21 mouse cellular contexts compared by ENCODE assay signal in genomic region chr7:31113800-31114199, GRCm38 (mm10). TPM values are rescaled to one million over a fixed set of nuclear protein-coding genes. Genes with fewer than 3 reads are reported as not detected.
DNase-seq lines count a peak whose midpoint lies in the region; ATAC-seq and TF ChIP-seq lines count a peak whose summit lies in the region.
"Had no signal": no experiment of that assay in that cellular context is flagged by ENCODE, and none has a peak within 500 bp of the region (broad histone marks: within the 10 kb centered on the region; RNA-seq: fewer than 3 reads in every experiment).

No protein-coding gene starts in this region.

- WGBS in stomach, embryonic 15.5 days = 82% methylated on average over 6 of the region's 6 CpGs
- 83% methylated on average over 6 of the region's 6 CpGs for WGBS in stomach, postnatal 0 days
- 66% methylated on average over 6 of the region's 6 CpGs for WGBS in kidney, embryonic 15.5 days
- 66% methylated on average over 6 of the region's 6 CpGs for WGBS in liver, embryonic 12.5 days (ENCODE audit: insufficient replicate concordance)
- WGBS in hindbrain, embryonic 12.5 days = 86% methylated on average over 6 of the region's 6 CpGs
- WGBS in hindbrain, embryonic 10.5 days = 80% methylated on average over 6 of the region's 6 CpGs

- H3K9ac ChIP-seq in stomach, embryonic 15.5 days = no peak overlapping the region
- no peak overlapping the region for H3K9ac ChIP-seq in stomach, postnatal 0 days (ENCODE audit: low read length)
- H3K9ac ChIP-seq in kidney, embryonic 15.5 days = no peak overlapping the region
- no peak overlapping the region for H3K9ac ChIP-seq in liver, embryonic 12.5 days
- no peak overlapping the region for H3K9ac ChIP-seq in hindbrain, embryonic 12.5 days
- H3K9ac ChIP-seq: midbrain, embryonic 15.5 days had no signal

- DNase-seq in stomach, postnatal 0 days (ENCODE audit: low spot score) = no peak
- no peak for DNase-seq in adrenal gland, adult 8-10 months
- no peak for DNase-seq in hindbrain, embryonic 10.5 days (ENCODE audit: low spot score)
- DNase-seq: cerebellum, postnatal 25 days; gastrocnemius, adult 2 months; heart, adult 11 months; layer of hippocampus, adult 9-11 months; thymus, adult 18-20 months had no signal

- TF ChIP-seq EP300 in stomach, postnatal 0 days (optimal IDR thresholded peaks at IDR 0.05) = no peak

- TF ChIP-seq CTCF in stomach, postnatal 0 days (IDR thresholded peaks at IDR 0.05; ENCODE audit: low read depth) = no peak

- no peaks in the 10 kb centered on the region for H3K9me3 ChIP-seq in stomach, embryonic 15.5 days
- H3K9me3 ChIP-seq in stomach, postnatal 0 days (ENCODE audit: control insufficient read depth, low read length) = no peaks in the 10 kb centered on the region
- no peaks in the 10 kb centered on the region for H3K9me3 ChIP-seq in kidney, embryonic 15.5 days (replicated peaks)
- no peaks in the 10 kb centered on the region for H3K9me3 ChIP-seq in liver, embryonic 12.5 days (replicated peaks)
- H3K9me3 ChIP-seq in hindbrain, embryonic 12.5 days (replicated peaks) = no peaks in the 10 kb centered on the region
- no peaks in the 10 kb centered on the region for H3K9me3 ChIP-seq in hindbrain, embryonic 10.5 days
- H3K9me3 ChIP-seq: heart, embryonic 15.5 days; limb, embryonic 13.5 days; midbrain, embryonic 15.5 days had no signal

- H3K4me3 ChIP-seq in stomach, embryonic 15.5 days (replicated peaks) = no peak overlapping the region
- H3K4me3 ChIP-seq in stomach, postnatal 0 days (ENCODE audit: low read depth, low read length) = no peak overlapping the region
- 0 out of 2 replicates have a peak overlapping the region, but pooled peaks have one; percentile 33 for H3K4me3 ChIP-seq in kidney, embryonic 15.5 days (replicated peaks)
- no peak overlapping the region for H3K4me3 ChIP-seq in liver, embryonic 12.5 days
- H3K4me3 ChIP-seq in hindbrain, embryonic 12.5 days = no peak overlapping the region
- H3K4me3 ChIP-seq in hindbrain, embryonic 10.5 days = no peak overlapping the region
- H3K4me3 ChIP-seq: gastrocnemius, adult 2 months; heart, embryonic 15.5 days; limb, embryonic 13.5 days; midbrain, embryonic 15.5 days had no signal

- peaks cover 16% of the 10 kb centered on the region for H3K4me1 ChIP-seq in stomach, embryonic 15.5 days
- H3K4me1 ChIP-seq in stomach, postnatal 0 days (replicated peaks; ENCODE audit: control insufficient read depth, insufficient read depth) = peaks cover 3% of the 10 kb centered on the region
- H3K4me1 ChIP-seq in kidney, embryonic 15.5 days = peaks cover 52% of the 10 kb centered on the region
- peaks cover 46% of the 10 kb centered on the region for H3K4me1 ChIP-seq in liver, embryonic 12.5 days
- H3K4me1 ChIP-seq in hindbrain, embryonic 12.5 days = peaks cover 11% of the 10 kb centered on the region
- H3K4me1 ChIP-seq in hindbrain, embryonic 10.5 days (replicated peaks) = peaks cover 35% of the 10 kb centered on the region
- H3K4me1 ChIP-seq: midbrain, embryonic 15.5 days had no signal

- H3K36me3 ChIP-seq in stomach, embryonic 15.5 days = no peaks in the 10 kb centered on the region
- H3K36me3 ChIP-seq in stomach, postnatal 0 days (ENCODE audit: control insufficient read depth, insufficient read depth, low read length) = no peaks in the 10 kb centered on the region
- H3K36me3 ChIP-seq in kidney, embryonic 15.5 days = no peaks in the 10 kb centered on the region
- no peaks in the 10 kb centered on the region for H3K36me3 ChIP-seq in liver, embryonic 12.5 days
- H3K36me3 ChIP-seq in hindbrain, embryonic 12.5 days = no peaks in the 10 kb centered on the region
- no peaks in the 10 kb centered on the region for H3K36me3 ChIP-seq in hindbrain, embryonic 10.5 days
- H3K36me3 ChIP-seq: heart, embryonic 15.5 days; limb, embryonic 13.5 days; midbrain, embryonic 15.5 days had no signal

- no peaks in the 10 kb centered on the region for H3K27me3 ChIP-seq in stomach, embryonic 15.5 days (replicated peaks)
- H3K27me3 ChIP-seq in stomach, postnatal 0 days (ENCODE audit: control insufficient read depth, insufficient read depth, low read length) = no peaks in the 10 kb centered on the region
- no peaks in the 10 kb centered on the region for H3K27me3 ChIP-seq in kidney, embryonic 15.5 days
- no peaks in the 10 kb centered on the region for H3K27me3 ChIP-seq in liver, embryonic 12.5 days (replicated peaks)
- H3K27me3 ChIP-seq in hindbrain, embryonic 12.5 days = peaks cover 7% of the 10 kb centered on the region; the same call in 1 of the 2 replicates
- H3K27me3 ChIP-seq in hindbrain, embryonic 10.5 days (ENCODE audit: insufficient read depth, poor library complexity, severe bottlenecking) = peaks cover 15% of the 10 kb centered on the region
- H3K27me3 ChIP-seq: heart, embryonic 15.5 days; limb, embryonic 13.5 days had no signal

- ATAC-seq in stomach, embryonic 15.5 days (ENCODE audit: insufficient read depth, low FRiP score, low read depth) = no peak
- no peak for ATAC-seq in stomach, postnatal 0 days (ENCODE audit: low FRiP score, low TSS enrichment)
- no peak for ATAC-seq in kidney, embryonic 15.5 days (replicated peaks; ENCODE audit: low FRiP score)
- ATAC-seq in liver, embryonic 12.5 days = no peak
- no peak for ATAC-seq in hindbrain, embryonic 12.5 days (ENCODE audit: low FRiP score)
- ATAC-seq: inflammation-experienced regulatory T-cells, adult 6 months; lung, postnatal 0 days; midbrain, embryonic 15.5 days had no signal

- 0 out of 2 replicates have a peak overlapping the region, but pooled peaks have one; percentile 51 for H3K4me2 ChIP-seq in stomach, embryonic 15.5 days
- no peak overlapping the region for H3K4me2 ChIP-seq in stomach, postnatal 0 days (replicated peaks; ENCODE audit: low read depth)
- H3K4me2 ChIP-seq in kidney, embryonic 15.5 days = peak overlapping the region; percentile 52; the same call in 1 of the 2 replicates
- H3K4me2 ChIP-seq in liver, embryonic 12.5 days = peak overlapping the region; percentile 40
- H3K4me2 ChIP-seq in hindbrain, embryonic 12.5 days (replicated peaks) = no peak overlapping the region
- H3K4me2 ChIP-seq: heart, embryonic 15.5 days; limb, embryonic 13.5 days; midbrain, embryonic 15.5 days had no signal

- H3K27ac ChIP-seq in stomach, embryonic 15.5 days = no peak overlapping the region
- H3K27ac ChIP-seq in stomach, postnatal 0 days (replicated peaks) = no peak overlapping the region
- 0 out of 2 replicates have a peak overlapping the region, but pooled peaks have one; percentile 23 for H3K27ac ChIP-seq in kidney, embryonic 15.5 days
- no peak overlapping the region for H3K27ac ChIP-seq in liver, embryonic 12.5 days
- H3K27ac ChIP-seq in hindbrain, embryonic 12.5 days = no peak overlapping the region
- H3K27ac ChIP-seq in hindbrain, embryonic 10.5 days = no peak overlapping the region
- H3K27ac ChIP-seq: heart, embryonic 15.5 days; limb, embryonic 13.5 days; midbrain, embryonic 15.5 days had no signal

RNA-seq across cellular contexts. Expression of gene Hpn, which starts 1.3 kb away (rescaled TPM):
- polyA plus RNA-seq in stomach, embryonic 15.5 days (2015; fragmentation: Nextera tagmentation; extraction: Ambion mirVana) = 35.3 and 36.9 TPM in 2 replicates
- polyA plus RNA-seq in stomach, postnatal 0 days (2015; fragmentation: Nextera tagmentation; extraction: Ambion mirVana) = 17.9 and 21.7 TPM in 2 replicates
- polyA plus RNA-seq in kidney, embryonic 15.5 days (2015; fragmentation: Nextera tagmentation; extraction: Ambion mirVana) = 40.6 and 45.0 TPM in 2 replicates
- polyA plus RNA-seq in liver, embryonic 12.5 days (2016; fragmentation: Nextera tagmentation; extraction: Ambion mirVana) = 33.2 and 36.2 TPM in 2 replicates
- total RNA-seq in adrenal gland, adult 8-10 months (2022) = 1 to 10 TPM in 3 of 4 experiments, under 1 TPM in 1; 0.26 to 1.5 (median 1.2) TPM
- 2.3 and 2.7 TPM in 2 replicates for polyA plus RNA-seq in hindbrain, embryonic 12.5 days (2016; fragmentation: Nextera tagmentation; extraction: Ambion mirVana)
- 3.0 and 4.5 TPM in 2 replicates for polyA plus RNA-seq in hindbrain, embryonic 10.5 days (2016; fragmentation: Nextera tagmentation; extraction: Ambion mirVana)

RNA-seq across cellular contexts. Expression of gene Scn1b, which starts 13.0 kb away (rescaled TPM):
- 2.1 and 2.9 TPM in 2 replicates for polyA plus RNA-seq in stomach, embryonic 15.5 days (2015; fragmentation: Nextera tagmentation; extraction: Ambion mirVana)
- polyA plus RNA-seq in stomach, postnatal 0 days (2015; fragmentation: Nextera tagmentation; extraction: Ambion mirVana) = 2.3 and 2.5 TPM in 2 replicates
- 1.4 and 2.0 TPM in 2 replicates for polyA plus RNA-seq in kidney, embryonic 15.5 days (2015; fragmentation: Nextera tagmentation; extraction: Ambion mirVana)
- polyA plus RNA-seq in liver, embryonic 12.5 days (2016; fragmentation: Nextera tagmentation; extraction: Ambion mirVana) = 0.97 and 1.2 TPM in 2 replicates
- 10 to 100 TPM; 14.2 to 27.2 (median 18.9) TPM for total RNA-seq in adrenal gland, adult 8-10 months (2022)
- polyA plus RNA-seq in hindbrain, embryonic 12.5 days (2016; fragmentation: Nextera tagmentation; extraction: Ambion mirVana) = 2.7 and 3.8 TPM in 2 replicates
- 1.2 and 1.3 TPM in 2 replicates for polyA plus RNA-seq in hindbrain, embryonic 10.5 days (2016; fragmentation: Nextera tagmentation; extraction: Ambion mirVana)
- total RNA-seq: neutrophil, adult 5-6 weeks had no signal

RNA-seq across cellular contexts. Expression of gene Fxyd3, which starts 37.3 kb away (rescaled TPM):
- polyA plus RNA-seq in stomach, embryonic 15.5 days (2015; fragmentation: Nextera tagmentation; extraction: Ambion mirVana) = 364 and 383 TPM in 2 replicates
- 1,122 and 1,152 TPM in 2 replicates for polyA plus RNA-seq in stomach, postnatal 0 days (2015; fragmentation: Nextera tagmentation; extraction: Ambion mirVana)
- 14.3 and 14.8 TPM in 2 replicates for polyA plus RNA-seq in kidney, embryonic 15.5 days (2015; fragmentation: Nextera tagmentation; extraction: Ambion mirVana)
- 0.67 and 0.86 TPM in 2 replicates for polyA plus RNA-seq in liver, embryonic 12.5 days (2016; fragmentation: Nextera tagmentation; extraction: Ambion mirVana)
- 1 to 10 TPM in 1 of 4 experiments, under 1 TPM in 3; 0.73 to 1.3 (median 0.86) TPM for total RNA-seq in adrenal gland, adult 8-10 months (2022)
- 5.5 and 12.3 TPM in 2 replicates for polyA plus RNA-seq in hindbrain, embryonic 12.5 days (2016; fragmentation: Nextera tagmentation; extraction: Ambion mirVana)
- 7.9 and 10.8 TPM in 2 replicates for polyA plus RNA-seq in hindbrain, embryonic 10.5 days (2016; fragmentation: Nextera tagmentation; extraction: Ambion mirVana)
- total RNA-seq: hematopoietic stem cell, adult 5-6 weeks; left cerebral cortex, postnatal 10 days; megakaryocyte, adult 5-6 weeks; neutrophil, adult 5-6 weeks had no signal
- polyA plus RNA-seq: midbrain, embryonic 15.5 days had no signal

RNA-seq across cellular contexts. Expression of gene Gramd1a, which starts 41.9 kb away (rescaled TPM):
- polyA plus RNA-seq in stomach, embryonic 15.5 days (2015; fragmentation: Nextera tagmentation; extraction: Ambion mirVana) = 52.6 and 54.6 TPM in 2 replicates
- 14.4 and 17.4 TPM in 2 replicates for polyA plus RNA-seq in stomach, postnatal 0 days (2015; fragmentation: Nextera tagmentation; extraction: Ambion mirVana)
- polyA plus RNA-seq in kidney, embryonic 15.5 days (2015; fragmentation: Nextera tagmentation; extraction: Ambion mirVana) = 60.6 and 69.5 TPM in 2 replicates
- 20.3 and 21.2 TPM in 2 replicates for polyA plus RNA-seq in liver, embryonic 12.5 days (2016; fragmentation: Nextera tagmentation; extraction: Ambion mirVana)
- total RNA-seq in adrenal gland, adult 8-10 months (2022) = 10 to 100 TPM; 37.7 to 65.1 (median 55.4) TPM
- 185 and 202 TPM in 2 replicates for polyA plus RNA-seq in hindbrain, embryonic 12.5 days (2016; fragmentation: Nextera tagmentation; extraction: Ambion mirVana)
- 111 and 144 TPM in 2 replicates for polyA plus RNA-seq in hindbrain, embryonic 10.5 days (2016; fragmentation: Nextera tagmentation; extraction: Ambion mirVana)

RNA-seq across cellular contexts. Expression of gene Lgi4, which starts 54.7 kb away (rescaled TPM):
- 1.6 and 1.9 TPM in 2 replicates for polyA plus RNA-seq in stomach, embryonic 15.5 days (2015; fragmentation: Nextera tagmentation; extraction: Ambion mirVana)
- 0.46 and 0.87 TPM in 2 replicates for polyA plus RNA-seq in stomach, postnatal 0 days (2015; fragmentation: Nextera tagmentation; extraction: Ambion mirVana)
- 0.34 and 0.44 TPM in 2 replicates for polyA plus RNA-seq in kidney, embryonic 15.5 days (2015; fragmentation: Nextera tagmentation; extraction: Ambion mirVana)
- polyA plus RNA-seq in liver, embryonic 12.5 days (2016; fragmentation: Nextera tagmentation; extraction: Ambion mirVana) = 0.06 and 0.19 TPM in 2 replicates
- 1 to 10 TPM; 2.8 to 8.8 (median 4.2) TPM for total RNA-seq in adrenal gland, adult 8-10 months (2022)
- 2.1 TPM in 2 replicates for polyA plus RNA-seq in hindbrain, embryonic 12.5 days (2016; fragmentation: Nextera tagmentation; extraction: Ambion mirVana)
- 2.3 and 6.3 TPM in 2 replicates for polyA plus RNA-seq in hindbrain, embryonic 10.5 days (2016; fragmentation: Nextera tagmentation; extraction: Ambion mirVana)
- total RNA-seq: hematopoietic stem cell, adult 5-6 weeks had no signal

Comparison
In these comparisons a context has a peak if more than half of its experiments do, and no peak if none do; other contexts are left out.
1. H3K4me2 ChIP-seq: peak in stomach, embryonic 15.5 days (single experiment), kidney, embryonic 15.5 days (single experiment) and liver, embryonic 12.5 days (single experiment); none in stomach, postnatal 0 days (single experiment) and hindbrain, embryonic 12.5 days (single experiment).
2. RNA of gene Fxyd3, which starts 37.3 kb away (polyA plus RNA-seq): 1,122 to 1,152 TPM in stomach, postnatal 0 days and 364 to 383 TPM in stomach, embryonic 15.5 days; 14.3 to 14.8 TPM in kidney, embryonic 15.5 days, 5.5 to 12.3 TPM in hindbrain, embryonic 12.5 days, 7.9 to 10.8 TPM in hindbrain, embryonic 10.5 days and 0.67 to 0.86 TPM in liver, embryonic 12.5 days; every median in the first group is over 10 times any median in the second.